Mouse (Mus musculus): ENCODE data around the gene Mybpc1. TPM values are rescaled to one million over a fixed set of nuclear protein-coding genes. Genes with fewer than 3 reads are reported as not detected.

Mybpc1 gene
- polyA plus RNA-seq, 1 experiment from 2014 or later = 6.6 TPM

DNA sequence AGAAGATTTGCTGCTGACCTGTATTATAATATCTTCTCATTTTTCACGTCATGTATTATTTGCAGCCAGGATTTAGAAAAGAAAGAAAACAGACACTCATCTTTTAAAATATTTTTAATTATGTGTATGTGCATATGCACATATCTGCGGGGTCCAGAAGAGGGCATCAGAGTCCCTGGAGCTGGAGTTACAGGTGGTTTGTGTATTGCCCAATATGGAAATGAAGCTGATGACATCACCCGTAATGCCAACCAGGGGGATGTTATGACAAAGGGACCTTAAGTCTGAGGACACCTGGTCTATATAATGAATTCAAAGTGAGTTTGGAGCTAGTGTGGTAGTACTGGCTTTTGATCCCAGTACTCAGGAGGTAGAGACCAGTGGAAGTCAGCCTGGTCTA, 15.9 kb upstream of the Mybpc1 start:
- Histone ChIP-seq H3K27ac (ENCODE audit: low read depth, low read length) (no peak overlapping the region), H3K4me1 (ENCODE audit: control insufficient read depth, insufficient read depth, low read length) (no peaks in the 10 kb centered on the region), H3K27me3 (ENCODE audit: control insufficient read depth, insufficient read depth, low read length) (0 out of 2 replicates have a peak, but pooled peaks cover 3% of the 10 kb centered on the region), H3K9me3 (replicated peaks; ENCODE audit: control insufficient read depth, low read length) (no peaks in the 10 kb centered on the region), H3K4me3 (ENCODE audit: low read depth, low read length) (no peak overlapping the region), H3K36me3 (ENCODE audit: control insufficient read depth, insufficient read depth, low read length) (no peaks in the 10 kb centered on the region), H3K9ac (ENCODE audit: low read depth, low read length) (no peak overlapping the region), H3K4me2 (no peak overlapping the region)
- WGBS (ENCODE audit: insufficient replicate concordance) = 90% methylated on average over 3 of the region's 3 CpGs
- ATAC-seq (replicated peaks; ENCODE audit: insufficient number of reproducible peaks, low FRiP score, low TSS enrichment) = no peak

DNA sequence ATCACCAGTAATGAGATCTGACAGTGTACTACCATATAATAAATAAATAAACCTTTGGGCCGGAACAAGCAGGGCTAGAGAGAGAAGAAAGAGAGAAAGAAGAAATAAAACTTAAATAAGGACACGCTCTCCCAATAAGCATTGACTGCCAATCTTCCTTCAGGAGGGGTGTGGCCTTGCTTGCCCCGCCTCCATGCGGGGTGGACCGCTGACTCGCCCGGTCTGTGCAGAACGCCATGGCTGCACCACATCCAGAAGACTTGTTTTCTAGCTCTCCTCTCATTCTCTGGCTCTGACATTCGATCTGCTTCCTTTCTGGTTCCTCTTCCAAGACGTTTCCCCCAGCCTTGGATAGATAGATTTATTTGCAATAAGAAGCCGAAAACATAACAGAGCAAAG, 8.1 kb upstream of the Mybpc1 start:
- 82% methylated on average over 11 of the region's 11 CpGs for WGBS (ENCODE audit: insufficient replicate concordance)
- Histone ChIP-seq H3K4me3 (ENCODE audit: low read depth, low read length) (no peak overlapping the region), H3K4me2 (no peak overlapping the region), H3K4me1 (ENCODE audit: control insufficient read depth, insufficient read depth, low read length) (no peaks in the 10 kb centered on the region), H3K36me3 (ENCODE audit: control insufficient read depth, insufficient read depth, low read length) (no peaks in the 10 kb centered on the region), H3K27ac (ENCODE audit: low read depth, low read length) (no peak overlapping the region), H3K9me3 (replicated peaks; ENCODE audit: control insufficient read depth, low read length) (no peaks in the 10 kb centered on the region), H3K9ac (ENCODE audit: low read depth, low read length) (no peak overlapping the region), H3K27me3 (ENCODE audit: control insufficient read depth, insufficient read depth, low read length) (no peaks in the 10 kb centered on the region)
- ATAC-seq (replicated peaks; ENCODE audit: insufficient number of reproducible peaks, low FRiP score, low TSS enrichment) = no peak

DNA sequence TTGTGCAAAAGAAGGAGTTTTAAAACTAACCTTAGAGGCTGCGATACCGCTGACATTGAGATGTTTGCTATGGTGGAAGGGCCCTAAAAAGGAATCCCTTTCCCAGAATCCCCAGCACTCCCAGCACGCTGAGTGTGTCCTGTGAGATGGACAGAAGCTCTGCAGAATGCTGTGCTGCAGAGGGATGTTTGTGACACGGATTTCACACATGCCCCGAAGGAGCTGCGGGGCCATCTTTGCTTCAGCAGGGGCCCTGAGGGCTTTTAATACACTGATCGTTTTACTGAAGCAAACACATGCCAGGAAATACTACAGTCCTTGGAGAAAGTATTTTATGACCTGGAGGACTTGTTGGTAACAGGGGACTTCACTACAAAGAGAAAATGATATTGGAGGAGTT, 1.7 kb upstream of the Mybpc1 start:
- Histone ChIP-seq H3K9me3 (replicated peaks; ENCODE audit: control insufficient read depth, low read length) (no peaks in the 10 kb centered on the region), H3K9ac (ENCODE audit: low read depth, low read length) (no peak overlapping the region), H3K4me3 (ENCODE audit: low read depth, low read length) (no peak overlapping the region), H3K27me3 (ENCODE audit: control insufficient read depth, insufficient read depth, low read length) (no peaks in the 10 kb centered on the region), H3K36me3 (ENCODE audit: control insufficient read depth, insufficient read depth, low read length) (no peaks in the 10 kb centered on the region), H3K4me1 (ENCODE audit: control insufficient read depth, insufficient read depth, low read length) (no peaks in the 10 kb centered on the region), H3K27ac (ENCODE audit: low read depth, low read length) (no peak overlapping the region), H3K4me2 (no peak overlapping the region)
- no peak for ATAC-seq (replicated peaks; ENCODE audit: insufficient number of reproducible peaks, low FRiP score, low TSS enrichment)
- 70% methylated on average over 7 of the region's 7 CpGs for WGBS (ENCODE audit: insufficient replicate concordance)

DNA sequence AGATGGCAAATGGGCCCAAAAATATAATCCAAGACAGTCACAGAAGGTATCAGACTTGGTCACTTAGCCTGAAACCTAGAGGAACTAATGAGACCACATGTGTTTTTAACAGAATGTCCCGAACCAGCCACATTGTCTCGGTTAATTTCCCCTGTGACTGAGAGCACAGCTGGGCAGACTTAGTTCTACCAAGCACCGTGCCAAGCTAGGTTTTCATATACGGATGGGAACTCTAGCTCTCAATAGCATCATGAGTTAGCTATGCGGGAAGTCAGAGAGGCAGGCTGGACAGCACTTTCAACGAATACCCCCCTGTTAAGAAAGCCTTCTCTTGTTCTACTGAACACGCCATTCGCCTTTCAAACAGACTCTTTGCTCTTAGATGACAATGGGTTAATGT, 1.1 kb upstream of the Mybpc1 start:
- Histone ChIP-seq H3K4me1 (ENCODE audit: control insufficient read depth, insufficient read depth, low read length) (no peaks in the 10 kb centered on the region), H3K27me3 (ENCODE audit: control insufficient read depth, insufficient read depth, low read length) (no peaks in the 10 kb centered on the region), H3K36me3 (ENCODE audit: control insufficient read depth, insufficient read depth, low read length) (no peaks in the 10 kb centered on the region), H3K9ac (ENCODE audit: low read depth, low read length) (no peak overlapping the region), H3K9me3 (replicated peaks; ENCODE audit: control insufficient read depth, low read length) (no peaks in the 10 kb centered on the region), H3K4me2 (no peak overlapping the region), H3K27ac (ENCODE audit: low read depth, low read length) (no peak overlapping the region), H3K4me3 (ENCODE audit: low read depth, low read length) (no peak overlapping the region)
- 81% methylated on average over 8 of the region's 8 CpGs for WGBS (ENCODE audit: insufficient replicate concordance)
- ATAC-seq (replicated peaks; ENCODE audit: insufficient number of reproducible peaks, low FRiP score, low TSS enrichment) = no peak

DNA sequence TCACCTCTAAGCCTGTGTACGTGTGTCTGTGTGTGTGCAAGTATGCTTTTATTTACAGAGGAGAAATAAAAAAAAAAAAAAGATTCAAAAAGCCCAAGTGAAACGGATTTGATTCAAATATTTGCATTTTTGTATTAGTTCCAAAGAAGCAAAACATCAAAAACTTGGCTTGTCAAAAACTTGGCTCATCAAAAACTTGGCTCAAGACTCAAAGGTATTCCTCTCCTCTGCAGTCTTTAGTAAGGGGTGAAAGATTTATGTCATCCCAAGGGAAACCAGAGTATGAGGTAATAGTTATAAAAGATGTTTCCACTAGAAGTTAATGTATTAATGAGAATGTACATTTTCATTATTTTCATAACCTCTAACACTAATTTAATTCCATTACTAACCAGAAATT, 1.2 kb downstream of the Mybpc1 start:
- 63% methylated on average over 2 of the region's 2 CpGs for WGBS (ENCODE audit: insufficient replicate concordance)
- no peak overlapping the region for H3K27ac ChIP-seq (ENCODE audit: low read depth, low read length)
- H3K9me3 ChIP-seq (replicated peaks; ENCODE audit: control insufficient read depth, low read length) = no peaks in the 10 kb centered on the region
- H3K4me2 ChIP-seq = no peak overlapping the region
- no peak overlapping the region for H3K9ac ChIP-seq (ENCODE audit: low read depth, low read length)
- H3K27me3 ChIP-seq (ENCODE audit: control insufficient read depth, insufficient read depth, low read length) = no peaks in the 10 kb centered on the region
- H3K4me3 ChIP-seq (ENCODE audit: low read depth, low read length) = no peak overlapping the region
- no peaks in the 10 kb centered on the region for H3K4me1 ChIP-seq (ENCODE audit: control insufficient read depth, insufficient read depth, low read length)
- ATAC-seq (replicated peaks; ENCODE audit: insufficient number of reproducible peaks, low FRiP score, low TSS enrichment) = no peak
- no peaks in the 10 kb centered on the region for H3K36me3 ChIP-seq (ENCODE audit: control insufficient read depth, insufficient read depth, low read length)

DNA sequence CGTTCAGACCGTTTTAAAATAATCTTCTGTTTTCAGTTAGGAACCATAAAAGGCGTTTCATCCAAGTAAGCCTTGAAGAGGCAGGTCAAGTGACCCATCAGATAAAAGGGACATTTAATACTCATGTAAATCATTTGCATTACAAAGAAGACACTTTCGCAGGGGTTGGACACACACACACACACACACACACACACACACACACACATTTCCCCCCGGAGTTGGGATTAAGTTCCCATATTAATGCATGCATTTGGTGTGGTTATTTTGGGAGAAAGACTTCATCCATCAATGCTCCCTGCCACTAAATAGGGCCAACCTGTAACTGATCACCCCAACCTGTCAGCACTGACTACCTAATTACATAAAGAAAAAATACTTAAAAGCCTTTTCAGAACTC, 1.7 kb downstream of the Mybpc1 start:
- no peak for ATAC-seq (replicated peaks; ENCODE audit: insufficient number of reproducible peaks, low FRiP score, low TSS enrichment)
- no peak overlapping the region for H3K4me3 ChIP-seq (ENCODE audit: low read depth, low read length)
- H3K36me3 ChIP-seq (ENCODE audit: control insufficient read depth, insufficient read depth, low read length) = no peaks in the 10 kb centered on the region
- H3K4me2 ChIP-seq = no peak overlapping the region
- H3K27ac ChIP-seq (ENCODE audit: low read depth, low read length) = no peak overlapping the region
- H3K27me3 ChIP-seq (ENCODE audit: control insufficient read depth, insufficient read depth, low read length) = no peaks in the 10 kb centered on the region
- H3K4me1 ChIP-seq (ENCODE audit: control insufficient read depth, insufficient read depth, low read length) = no peaks in the 10 kb centered on the region
- H3K9me3 ChIP-seq (replicated peaks; ENCODE audit: control insufficient read depth, low read length) = no peaks in the 10 kb centered on the region
- H3K9ac ChIP-seq (ENCODE audit: low read depth, low read length) = no peak overlapping the region
- 56% methylated on average over 5 of the region's 5 CpGs for WGBS (ENCODE audit: insufficient replicate concordance)

DNA sequence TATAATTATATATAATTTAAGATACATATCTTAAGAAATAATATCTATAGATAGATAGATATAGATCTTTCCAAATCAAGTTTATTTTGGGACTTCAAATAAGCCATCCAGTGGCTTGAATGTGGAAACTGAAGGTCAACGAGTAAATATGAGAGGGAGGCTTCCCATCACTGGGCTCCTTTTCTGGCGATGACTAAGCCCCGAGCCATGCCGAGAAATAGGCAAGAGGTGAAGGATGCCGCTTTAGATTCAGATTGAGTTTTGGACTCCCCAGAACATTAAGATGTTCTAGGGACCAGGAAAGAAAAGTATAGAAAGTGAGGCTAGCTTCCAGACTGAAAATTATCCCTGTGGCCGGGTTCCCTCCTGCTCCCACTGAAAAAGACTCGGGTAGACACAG, 4.4 kb downstream of the Mybpc1 start:
- Histone ChIP-seq H3K36me3 (ENCODE audit: control insufficient read depth, insufficient read depth, low read length) (no peaks in the 10 kb centered on the region), H3K9me3 (replicated peaks; ENCODE audit: control insufficient read depth, low read length) (no peaks in the 10 kb centered on the region), H3K27me3 (ENCODE audit: control insufficient read depth, insufficient read depth, low read length) (no peaks in the 10 kb centered on the region), H3K4me2 (no peak overlapping the region), H3K4me3 (ENCODE audit: low read depth, low read length) (no peak overlapping the region), H3K4me1 (ENCODE audit: control insufficient read depth, insufficient read depth, low read length) (no peaks in the 10 kb centered on the region), H3K9ac (ENCODE audit: low read depth, low read length) (no peak overlapping the region), H3K27ac (ENCODE audit: low read depth, low read length) (no peak overlapping the region)
- ATAC-seq (replicated peaks; ENCODE audit: insufficient number of reproducible peaks, low FRiP score, low TSS enrichment) = no peak
- 78% methylated on average over 7 of the region's 7 CpGs for WGBS (ENCODE audit: insufficient replicate concordance)

DNA sequence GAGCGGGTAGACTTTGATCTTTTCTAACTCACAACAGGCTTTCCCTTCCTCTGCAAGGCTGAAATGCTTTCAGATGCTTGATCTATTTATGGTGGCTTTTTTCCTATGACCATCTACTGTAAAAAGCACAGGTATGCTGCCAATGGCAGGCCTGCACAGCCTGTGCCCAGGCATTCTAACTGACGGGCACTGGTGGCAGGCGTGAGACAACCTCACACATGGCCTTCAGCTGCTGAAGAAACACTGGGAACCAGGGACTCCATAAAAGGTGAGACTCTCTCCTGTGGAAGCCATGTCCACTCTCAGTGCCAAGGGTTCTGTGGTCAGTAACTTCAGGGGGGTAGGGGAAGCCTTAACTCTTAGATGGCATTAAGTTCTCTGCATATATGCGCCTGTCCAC, 12.6 kb downstream of the Mybpc1 start:
- no peak for ATAC-seq (replicated peaks; ENCODE audit: insufficient number of reproducible peaks, low FRiP score, low TSS enrichment)
- Histone ChIP-seq H3K36me3 (ENCODE audit: control insufficient read depth, insufficient read depth, low read length) (no peaks in the 10 kb centered on the region), H3K27me3 (ENCODE audit: control insufficient read depth, insufficient read depth, low read length) (no peaks in the 10 kb centered on the region), H3K4me1 (ENCODE audit: control insufficient read depth, insufficient read depth, low read length) (no peaks in the 10 kb centered on the region), H3K27ac (ENCODE audit: low read depth, low read length) (no peak overlapping the region), H3K9me3 (replicated peaks; ENCODE audit: control insufficient read depth, low read length) (no peaks in the 10 kb centered on the region), H3K9ac (ENCODE audit: low read depth, low read length) (no peak overlapping the region), H3K4me2 (no peak overlapping the region), H3K4me3 (ENCODE audit: low read depth, low read length) (no peak overlapping the region)
- 82% methylated on average over 4 of the region's 4 CpGs for WGBS (ENCODE audit: insufficient replicate concordance)

DNA sequence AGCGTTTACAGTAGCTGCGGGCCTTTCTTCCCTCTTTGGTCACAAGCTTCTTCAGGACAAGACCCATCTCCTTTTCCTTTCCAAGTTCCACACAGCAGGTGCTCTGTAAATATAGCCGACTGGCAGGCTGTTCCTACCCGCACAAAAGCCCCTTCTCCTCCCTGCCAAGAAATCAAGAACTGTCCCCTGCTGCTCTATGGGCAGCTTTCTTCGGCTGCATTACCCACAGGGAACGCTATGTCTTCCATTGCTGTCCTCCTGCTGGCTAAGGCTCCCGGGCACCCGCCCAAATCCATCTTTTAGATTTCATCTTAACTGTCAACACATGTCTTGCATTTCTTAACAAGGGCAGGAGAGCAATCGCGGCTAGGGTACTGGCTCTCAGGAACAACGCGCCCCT, 13.9 kb downstream of the Mybpc1 start:
- Histone ChIP-seq H3K27me3 (ENCODE audit: control insufficient read depth, insufficient read depth, low read length) (no peaks in the 10 kb centered on the region), H3K4me3 (ENCODE audit: low read depth, low read length) (no peak overlapping the region), H3K4me1 (ENCODE audit: control insufficient read depth, insufficient read depth, low read length) (no peaks in the 10 kb centered on the region), H3K9ac (ENCODE audit: low read depth, low read length) (no peak overlapping the region), H3K4me2 (no peak overlapping the region), H3K9me3 (replicated peaks; ENCODE audit: control insufficient read depth, low read length) (no peaks in the 10 kb centered on the region), H3K36me3 (ENCODE audit: control insufficient read depth, insufficient read depth, low read length) (no peaks in the 10 kb centered on the region), H3K27ac (ENCODE audit: low read depth, low read length) (no peak overlapping the region)
- ATAC-seq (replicated peaks; ENCODE audit: insufficient number of reproducible peaks, low FRiP score, low TSS enrichment) = no peak
- WGBS (ENCODE audit: insufficient replicate concordance) = 67% methylated on average over 12 of the region's 12 CpGs

All from heart, embryonic 11.5 days (tissue).